Mouse (Mus musculus) WW6 (cell line): Measurements from ENCODE around the gene Med13.
A peak's percentile ranks its signal among the peaks of the same experiment; 100 is the strongest.
"Not testable (repeated sequence)": the region's sequence is repeated elsewhere in the genome, so short reads cannot be mapped to it uniquely, and the experiment has no call there.

Experiments
- DNase-seq: peaks from one replicate; pipeline ENCODE4 v3.0.0-alpha.2; 2013; ENCODE audit warnings: low read depth, low spot score

Gene Med13

DNA sequence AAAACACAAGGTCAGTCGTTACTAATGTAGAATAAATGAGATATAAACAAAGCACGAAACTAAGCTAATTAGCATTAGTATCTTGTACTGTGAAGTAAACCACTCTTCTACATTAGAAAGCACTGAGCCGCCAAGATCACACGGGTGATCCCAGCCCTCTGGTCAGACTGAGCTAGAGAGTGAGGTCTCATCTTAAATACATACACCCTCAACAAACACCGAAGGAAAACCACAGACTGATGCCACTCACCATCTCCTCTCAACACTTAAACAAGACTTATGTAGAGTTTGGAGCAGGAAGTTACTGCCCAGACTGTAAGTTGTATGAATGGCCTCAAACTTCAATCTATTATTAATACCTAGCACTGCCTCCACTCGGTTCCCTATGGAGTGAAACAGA is 47.1 kb downstream of the Med13 start:
- DNase-seq: no peak

- not testable (repeated sequence) for DNase-seq
Observed at GRCm38 (mm10) chr11:86292201-86292600, 65.2 kb downstream of the Med13 start.

DNA sequence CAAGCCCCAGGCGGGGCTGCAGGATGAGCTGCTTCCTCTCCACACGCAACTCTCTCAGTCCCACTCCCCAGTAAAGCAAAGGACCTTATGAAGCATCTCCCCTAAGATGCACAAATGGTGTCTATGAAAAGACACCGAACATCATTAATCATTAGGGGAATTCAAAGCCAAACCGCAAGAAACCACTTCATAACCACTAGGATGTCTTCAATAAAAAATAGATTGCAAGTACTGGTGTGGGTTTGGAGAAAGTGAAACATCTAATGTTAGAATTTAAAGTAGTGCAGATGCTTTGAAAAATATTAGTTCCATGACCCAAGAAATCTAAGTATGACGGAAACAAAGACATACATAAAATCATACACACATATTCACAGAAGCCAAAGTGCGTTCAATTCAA is 65.7 kb downstream of the Med13 start:
- DNase-seq: no peak

DNA sequence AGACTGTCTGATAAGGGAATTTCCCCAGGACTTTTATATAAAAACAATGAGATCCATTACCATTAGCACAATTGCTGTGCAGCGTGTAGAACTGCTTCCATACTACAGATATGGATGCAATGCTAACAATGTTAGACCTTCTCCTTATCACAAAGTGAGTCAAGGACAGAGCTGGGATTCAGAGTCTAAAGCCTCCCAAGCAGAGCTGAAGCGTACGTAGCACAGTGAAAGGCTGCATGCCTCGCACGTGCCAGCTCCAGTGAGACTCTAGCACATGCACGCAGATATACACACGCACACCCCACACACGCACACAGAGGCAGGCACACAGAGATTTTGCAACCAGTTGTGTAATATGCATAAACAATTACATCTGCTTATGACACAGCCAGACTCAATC is 71.7 kb downstream of the Med13 start:
- no peak for DNase-seq

DNA sequence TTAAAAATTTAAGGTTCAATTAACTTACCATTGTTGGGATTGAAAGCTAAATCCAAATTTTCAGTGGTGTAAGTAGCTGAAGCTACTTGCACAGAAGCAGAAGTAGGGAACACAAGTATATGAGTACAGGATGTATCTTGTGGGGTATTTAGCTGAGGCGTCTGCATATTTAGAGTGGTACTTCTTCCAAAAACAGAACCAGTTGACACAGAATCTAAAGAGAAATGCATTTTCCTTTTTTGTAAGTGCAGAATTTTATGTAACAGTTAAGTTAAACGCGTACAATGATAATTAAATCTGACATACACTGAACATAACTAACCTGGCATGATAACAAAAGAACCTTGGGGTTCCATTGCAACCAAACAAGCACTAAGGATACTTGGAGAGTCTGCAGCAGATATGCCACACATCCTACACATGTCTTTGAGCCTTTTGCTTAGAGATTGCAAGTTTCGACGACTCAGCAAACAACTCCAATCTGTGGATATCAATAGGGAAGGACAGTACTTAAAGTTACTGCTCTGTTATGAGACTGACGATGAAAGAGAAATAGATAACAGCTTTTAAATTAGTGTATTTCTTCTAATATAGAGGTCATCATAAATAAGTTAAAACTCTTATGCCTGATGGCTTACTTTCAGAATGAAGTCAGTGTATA is 78.8 kb downstream of the Med13 start:
- no peak for DNase-seq

DNA sequence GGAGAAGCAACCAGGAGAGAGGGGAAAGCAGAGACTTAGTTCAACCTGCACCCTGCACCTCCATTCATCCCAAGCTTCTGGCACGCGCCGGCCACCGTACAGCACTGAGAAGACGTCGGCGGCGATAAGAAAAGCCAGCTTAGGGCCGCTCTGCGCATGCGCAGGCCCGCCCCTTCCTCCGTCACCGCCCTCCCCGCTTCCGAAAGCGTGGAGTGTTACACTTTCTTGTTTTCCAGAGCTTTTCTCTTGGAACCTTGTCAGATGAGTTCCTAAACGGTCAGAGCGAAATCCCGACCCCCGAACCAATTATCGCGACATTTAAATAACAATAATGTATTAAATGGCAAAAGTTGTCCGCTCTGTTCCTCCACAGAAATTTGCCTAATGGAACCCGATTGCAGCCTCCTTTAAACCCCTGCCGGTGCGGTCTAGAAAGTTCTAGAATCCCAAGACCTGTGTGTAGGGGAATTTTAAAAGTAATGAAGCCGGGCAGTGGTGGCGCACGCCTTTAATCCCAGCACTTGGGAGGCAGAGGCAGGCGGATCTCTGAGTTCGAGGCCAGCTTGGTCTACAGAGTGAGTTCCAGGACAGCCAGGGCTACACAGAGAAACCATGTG is 99.8 kb downstream of the Med13 start, which contains the start of gene Ints2:
Gene Ints2 (minus strand): TSS at position 116 of the 617 bp plus-strand sequence.
- DNase-seq: peak; percentile 90

DNA sequence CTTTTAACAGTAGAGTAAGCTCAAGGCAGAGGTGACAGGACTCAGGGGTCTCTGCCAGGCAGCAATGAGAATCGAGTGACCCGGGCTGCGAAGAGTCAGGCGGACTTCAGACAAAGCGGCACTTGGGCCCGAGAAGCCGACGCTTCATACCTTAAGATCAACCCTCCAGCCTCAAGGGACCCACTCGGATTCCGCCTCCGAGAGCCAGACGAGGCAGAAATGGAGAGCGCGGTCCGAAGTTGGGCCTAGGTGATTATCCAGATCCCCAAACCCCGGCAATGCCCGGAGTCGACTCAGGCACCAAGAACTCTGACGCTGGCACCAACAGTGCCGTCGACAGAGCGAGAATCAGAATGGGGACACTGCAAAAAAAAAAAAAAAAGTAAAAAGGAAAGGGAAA is 100.3 kb downstream of the Med13 start:
- DNase-seq: no peak

DNA sequence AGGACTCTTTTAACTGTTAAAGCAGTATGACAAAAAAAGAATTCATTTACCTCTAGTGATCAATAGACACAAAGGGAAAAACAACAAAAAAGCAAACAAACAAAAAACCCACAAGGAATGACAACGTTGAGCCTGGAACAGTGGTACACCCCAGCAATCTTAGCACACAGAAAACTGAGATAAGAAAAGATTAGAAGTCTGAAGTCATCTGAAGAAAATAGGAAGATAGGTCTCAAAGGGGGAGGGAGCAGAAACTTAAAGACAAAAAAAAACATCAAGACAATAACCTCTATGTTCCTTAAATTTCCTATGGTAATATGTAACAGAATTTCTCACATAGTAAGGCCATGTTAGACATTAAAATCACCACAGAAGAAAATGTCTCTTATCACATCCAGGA is 104.1 kb downstream of the Med13 start:
- DNase-seq: no peak

GRCm38 (mm10) chr11:86232446-86232845 is 125.0 kb downstream of the Med13 start:
- DNase-seq: no peak

DNA sequence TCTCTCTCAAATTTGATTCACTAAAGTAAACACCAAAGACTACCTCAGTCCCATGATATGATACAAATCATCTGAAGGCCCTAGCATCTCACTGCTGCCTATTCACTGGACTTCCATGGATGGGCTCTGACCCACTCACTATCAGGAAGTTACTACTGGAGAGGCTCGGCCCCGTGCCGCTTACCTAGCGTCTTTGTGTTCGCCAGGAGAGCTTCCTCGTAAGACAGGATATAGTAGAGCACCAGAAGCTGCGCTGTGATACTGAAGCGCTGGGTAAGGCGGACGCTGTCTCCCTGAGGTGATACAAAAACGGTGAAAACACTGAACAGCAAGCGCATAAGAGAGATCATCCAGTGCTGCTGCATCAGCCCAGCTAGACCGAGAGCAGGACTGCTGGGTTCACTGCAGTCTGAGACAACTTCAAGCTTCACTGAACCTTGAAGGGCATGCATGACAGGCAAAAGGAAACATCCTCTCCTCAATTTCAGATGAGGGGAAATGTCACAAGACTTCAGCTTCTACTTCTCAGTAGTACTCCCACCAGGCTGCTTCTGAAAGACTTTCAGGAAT is 125.5 kb downstream of the Med13 start:
- DNase-seq: no peak

- DNase-seq: no peak
Observed at GRCm38 (mm10) chr11:86226646-86227180, 130.7 kb downstream of the Med13 start.

- no peak for DNase-seq
Observed at GRCm38 (mm10) chr11:86225761-86226160, 131.6 kb downstream of the Med13 start.
